Mouse (Mus musculus): Measurements from ENCODE around the gene Cep170b. TPM values are rescaled to one million over a fixed set of nuclear protein-coding genes. Genes with fewer than 3 reads are reported as not detected.

Gene Cep170b
- total and polyA plus RNA-seq, 2 experiments from 2014 or later = 2.4 to 17.6 TPM

DNA sequence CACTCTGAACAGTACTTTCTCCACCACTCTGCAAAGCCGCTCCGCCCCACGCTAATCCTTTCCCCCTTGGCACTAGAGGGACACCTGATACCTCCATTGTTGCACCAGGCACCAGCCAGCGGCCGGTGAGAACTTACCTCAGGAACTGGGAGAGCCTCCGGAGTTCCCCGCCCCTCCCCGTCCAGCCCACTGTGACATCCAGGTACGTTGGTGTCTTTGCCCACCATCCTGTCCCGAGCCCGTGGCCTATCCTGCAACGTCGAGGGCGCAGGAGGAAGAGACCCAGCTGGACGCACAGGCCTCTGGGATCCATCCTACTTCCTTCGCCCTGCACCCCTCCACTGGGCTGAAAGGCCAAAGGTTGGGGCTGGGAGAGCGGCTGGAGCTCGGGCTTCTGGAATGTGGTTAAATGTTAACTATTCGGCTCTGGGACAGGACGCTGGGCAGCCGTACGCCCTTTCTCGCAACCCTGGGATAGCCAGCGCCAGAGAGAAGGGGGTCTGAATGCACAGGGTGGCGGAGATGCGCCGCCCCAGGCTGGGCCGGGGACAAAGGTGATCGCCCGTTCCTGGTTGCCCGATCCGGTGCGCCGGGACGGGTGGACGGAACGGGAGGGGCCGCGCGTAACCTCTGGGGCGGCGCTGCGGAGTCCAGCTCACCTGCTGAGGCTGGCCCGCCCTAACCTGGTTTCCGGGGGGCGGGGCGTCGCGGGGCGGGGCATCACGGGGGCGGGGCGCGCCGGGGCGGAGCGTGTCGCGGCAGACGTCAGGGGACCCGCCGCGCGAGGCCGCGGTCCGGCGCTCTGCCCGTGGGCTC, 1.4 kb downstream of the Cep170b start:
- DNase-seq (ENCODE audit: low spot score) = peak; percentile 16
- peak overlapping the region; percentile 99 for H3K4me2 ChIP-seq (ENCODE audit: low read depth, low read length)
- H3K36me3 ChIP-seq (replicated peaks; ENCODE audit: control insufficient read depth, insufficient read depth, low read length) = no peaks in the 10 kb centered on the region
- no peaks in the 10 kb centered on the region for H3K9me3 ChIP-seq (replicated peaks; ENCODE audit: control insufficient read depth, low read length)
- H3K4me1 ChIP-seq (ENCODE audit: control insufficient read depth, insufficient read depth) = peaks cover 12% of the 10 kb centered on the region; the same call in 1 of the 2 replicates
- peak overlapping the region; percentile 39 for H3K27ac ChIP-seq (ENCODE audit: low read depth)
- H3K4me3 ChIP-seq (ENCODE audit: low read depth, low read length) = peak overlapping the region; percentile 69
- 0 out of 2 replicates have a peak, but pooled peaks cover 7% of the 10 kb centered on the region for H3K27me3 ChIP-seq (ENCODE audit: control insufficient read depth, insufficient read depth, low read length)
- peak overlapping the region; percentile 79 for H3K9ac ChIP-seq (replicated peaks; ENCODE audit: low read depth, low read length)
- 5% methylated on average over 48 of the region's 69 CpGs for whole genome bisulfite sequencing
- ATAC-seq (ENCODE audit: insufficient read depth, low read depth) = peak; percentile 59
- no peak for TF ChIP-seq CTCF (IDR thresholded peaks at IDR 0.05; ENCODE audit: low read depth)
- TF ChIP-seq EP300 (IDR thresholded peaks at IDR 0.05; ENCODE audit: low read depth) = no peak

GRCm38 (mm10) chr12:112722240-112723027, 2.2 kb downstream of the Cep170b start:
- ATAC-seq (ENCODE audit: insufficient read depth, low read depth) = peak; percentile 53

DNA sequence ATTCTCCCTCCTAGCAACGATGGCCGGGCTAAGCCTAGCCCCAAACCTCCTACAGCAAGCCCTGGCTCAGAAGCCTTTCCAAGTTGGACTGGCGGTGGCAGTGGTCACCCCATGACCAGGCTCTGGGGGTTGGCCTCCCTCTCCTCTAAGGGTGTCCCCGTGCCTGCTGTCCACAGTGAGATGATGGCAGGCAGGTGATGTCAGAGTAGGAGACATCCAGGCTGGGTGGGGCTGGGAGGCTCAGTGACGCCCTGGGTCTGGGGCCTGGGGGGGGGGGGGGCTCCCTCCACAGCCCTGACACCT, 2.7 kb downstream of the Cep170b start:
- peak overlapping the region; percentile 79; the same call in 1 of the 2 replicates for H3K9ac ChIP-seq (replicated peaks; ENCODE audit: low read depth, low read length)
- no peaks in the 10 kb centered on the region for H3K9me3 ChIP-seq (replicated peaks; ENCODE audit: control insufficient read depth, low read length)
- H3K27me3 ChIP-seq (ENCODE audit: control insufficient read depth, insufficient read depth, low read length) = 0 out of 2 replicates have a peak, but pooled peaks cover 7% of the 10 kb centered on the region
- no peak overlapping the region for H3K27ac ChIP-seq (ENCODE audit: low read depth)
- TF ChIP-seq EP300 (IDR thresholded peaks at IDR 0.05; ENCODE audit: low read depth) (no peak), CTCF (IDR thresholded peaks at IDR 0.05; ENCODE audit: low read depth) (no peak)
- peaks cover 12% of the 10 kb centered on the region; the same call in 1 of the 2 replicates for H3K4me1 ChIP-seq (ENCODE audit: control insufficient read depth, insufficient read depth)
- H3K4me3 ChIP-seq (ENCODE audit: low read depth, low read length) = peak overlapping the region; percentile 69
- H3K36me3 ChIP-seq (replicated peaks; ENCODE audit: control insufficient read depth, insufficient read depth, low read length) = no peaks in the 10 kb centered on the region
- DNase-seq (ENCODE audit: low spot score) (no peak), ATAC-seq (ENCODE audit: insufficient read depth, low read depth) (no peak)
- WGBS = 32% methylated on average over 5 of the region's 5 CpGs
- H3K4me2 ChIP-seq (ENCODE audit: low read depth, low read length) = peak overlapping the region; percentile 99

More at GRCm38 (mm10) chr12:112722240-112723027, 2.2 kb downstream of the Cep170b start:
- Histone ChIP-seq H3K4me2 (ENCODE audit: low read depth, low read length) (peak overlapping the region; percentile 99), H3K27ac (ENCODE audit: low read depth) (peak overlapping the region; percentile 39; the same call in 1 of the 2 replicates), H3K4me1 (ENCODE audit: control insufficient read depth, insufficient read depth) (peaks cover 12% of the 10 kb centered on the region; the same call in 1 of the 2 replicates), H3K36me3 (replicated peaks; ENCODE audit: control insufficient read depth, insufficient read depth, low read length) (no peaks in the 10 kb centered on the region), H3K9ac (replicated peaks; ENCODE audit: low read depth, low read length) (peak overlapping the region; percentile 79), H3K27me3 (ENCODE audit: control insufficient read depth, insufficient read depth, low read length) (0 out of 2 replicates have a peak, but pooled peaks cover 7% of the 10 kb centered on the region), H3K9me3 (replicated peaks; ENCODE audit: control insufficient read depth, low read length) (no peaks in the 10 kb centered on the region), H3K4me3 (ENCODE audit: low read depth, low read length) (peak overlapping the region; percentile 69)
- DNase-seq (ENCODE audit: low spot score) = no peak
- TF ChIP-seq EP300 (IDR thresholded peaks at IDR 0.05; ENCODE audit: low read depth) = no peak
- WGBS = under 1% methylated on average over 32 of the region's 75 CpGs

GRCm38 (mm10) chr12:112723445-112723844, 3.2 kb downstream of the Cep170b start:
- ATAC-seq (ENCODE audit: insufficient read depth, low read depth) = no peak
- Histone ChIP-seq H3K4me2 (ENCODE audit: low read depth, low read length) (no peak overlapping the region), H3K4me1 (ENCODE audit: control insufficient read depth, insufficient read depth) (peaks cover 12% of the 10 kb centered on the region; the same call in 1 of the 2 replicates), H3K36me3 (replicated peaks; ENCODE audit: control insufficient read depth, insufficient read depth, low read length) (no peaks in the 10 kb centered on the region), H3K9ac (replicated peaks; ENCODE audit: low read depth, low read length) (no peak overlapping the region), H3K27me3 (ENCODE audit: control insufficient read depth, insufficient read depth, low read length) (0 out of 2 replicates have a peak, but pooled peaks cover 7% of the 10 kb centered on the region), H3K4me3 (ENCODE audit: low read depth, low read length) (no peak overlapping the region), H3K27ac (ENCODE audit: low read depth) (no peak overlapping the region), H3K9me3 (replicated peaks; ENCODE audit: control insufficient read depth, low read length) (no peaks in the 10 kb centered on the region)
- no peak for DNase-seq (ENCODE audit: low spot score)
- 96% methylated on average over 6 of the region's 6 CpGs for WGBS
- TF ChIP-seq CTCF (IDR thresholded peaks at IDR 0.05; ENCODE audit: low read depth) (no peak), EP300 (IDR thresholded peaks at IDR 0.05; ENCODE audit: low read depth) (no peak)

- H3K9me3 ChIP-seq (replicated peaks; ENCODE audit: control insufficient read depth, low read length) = no peaks in the 10 kb centered on the region
- WGBS = 74% methylated on average over 11 of the region's 11 CpGs
- ATAC-seq (ENCODE audit: insufficient read depth, low read depth) = peak; percentile 42
- H3K4me2 ChIP-seq (ENCODE audit: low read depth, low read length) = no peak overlapping the region
- no peak overlapping the region for H3K9ac ChIP-seq (replicated peaks; ENCODE audit: low read depth, low read length)
- H3K4me1 ChIP-seq (ENCODE audit: control insufficient read depth, insufficient read depth) = peaks cover 12% of the 10 kb centered on the region; the same call in 1 of the 2 replicates
- H3K4me3 ChIP-seq (ENCODE audit: low read depth, low read length) = no peak overlapping the region
- no peaks in the 10 kb centered on the region for H3K36me3 ChIP-seq (replicated peaks; ENCODE audit: control insufficient read depth, insufficient read depth, low read length)
- 0 out of 2 replicates have a peak, but pooled peaks cover 7% of the 10 kb centered on the region for H3K27me3 ChIP-seq (ENCODE audit: control insufficient read depth, insufficient read depth, low read length)
- DNase-seq (ENCODE audit: low spot score) = peak; percentile 44
- TF ChIP-seq CTCF (IDR thresholded peaks at IDR 0.05; ENCODE audit: low read depth) (peak; percentile 46), EP300 (IDR thresholded peaks at IDR 0.05; ENCODE audit: low read depth) (no peak)
- no peak overlapping the region for H3K27ac ChIP-seq (ENCODE audit: low read depth)
Observed at GRCm38 (mm10) chr12:112724077-112724805, 4.0 kb downstream of the Cep170b start.

Measured in heart, postnatal 0 days (tissue).